Mouse (Mus musculus) hindbrain, embryonic 13.5 days (tissue): Measurements from ENCODE around the gene Carns1. TPM values are rescaled to one million over a fixed set of nuclear protein-coding genes. Genes with fewer than 3 reads are reported as not detected.
A peak's percentile ranks its signal among the peaks of the same experiment; 100 is the strongest.

Experiments
- ATAC-seq: fragments of 200-750 bp; cut with Nextera tagmentation; 2 replicates; pipeline ENCODE4 v1.8.0; 2017; ENCODE audit warnings: moderate TSS enrichment; ENCODE audit not compliant: low FRiP score
- H3K27ac ChIP-seq: fragments of 300-500 bp; sonication (generic); 2 replicates; pipeline ENCODE4 v1.5.1; 2015; ENCODE audit warnings: inconsistent platforms, mild to moderate bottlenecking, moderate library complexity
- H3K27me3 ChIP-seq: fragments of 300-500 bp; sonication (generic); 2 replicates; pipeline ENCODE4 v1.6.1; 2015; ENCODE audit warnings: mild to moderate bottlenecking, inconsistent platforms
- H3K36me3 ChIP-seq: fragments of 300-500 bp; sonication (generic); 2 replicates; pipeline ENCODE4 v1.6.1; 2015; ENCODE audit warnings: mild to moderate bottlenecking, inconsistent platforms
- H3K4me1 ChIP-seq: fragments of 300-500 bp; sonication (generic); replicated peaks from 2 replicates; pipeline ENCODE4 v1.6.1; 2015; ENCODE audit warnings: inconsistent platforms
- H3K4me2 ChIP-seq: fragments of 300-500 bp; sonication (generic); 2 replicates; pipeline ENCODE4 v1.6.1; 2015; ENCODE audit warnings: inconsistent platforms, mild to moderate bottlenecking, moderate library complexity
- H3K4me3 ChIP-seq: fragments of 300-500 bp; sonication (generic); 2 replicates; pipeline ENCODE4 v1.5.1; 2015; ENCODE audit warnings: mild to moderate bottlenecking, inconsistent platforms
- H3K9ac ChIP-seq: fragments of 300-500 bp; sonication (generic); 2 replicates; pipeline ENCODE4 v1.6.1; 2015; ENCODE audit warnings: mild to moderate bottlenecking, inconsistent platforms
- H3K9me3 ChIP-seq: fragments of 300-500 bp; sonication (generic); 2 replicates; pipeline ENCODE4 v1.6.1; 2016; ENCODE audit warnings: inconsistent platforms
- WGBS: fragments of 180-500 bp; shearing (Covaris S2); methylation state at CpG from one replicate; pipeline ENCODE4 v1.1.7; 2015; 5-methylcytosine and 5-hydroxymethylcytosine counted together
- polyA plus RNA-seq: library from polyadenylated mRNA; unstranded; fragments of >200 nt; fragmentation: Nextera tagmentation; extraction: Ambion mirVana; gene quantifications from 2 replicates; pipeline ENCODE4 v1.2.1, GENCODE M21; 2015

Gene Carns1
- polyA plus RNA-seq, 1 experiment from 2014 or later, result 5.6 TPM

- no peak within 1 kb of the TSS for H3K27ac ChIP-seq
Measured at GRCm38 (mm10) chr19:4214071-4214770, 38.9 kb upstream of the Carns1 start, which contains the start of the genes Clcf1 and AC109138.7. Clcf1 (plus strand) TSS chr19:4214238. AC109138.7 (plus strand) TSS chr19:4214357.

GRCm38 (mm10) chr19:4213524-4213974, 38.3 kb upstream of the Carns1 start:
- Histone ChIP-seq H3K4me1 (peaks cover 44% of the 10 kb centered on the region), H3K4me3 (no peak overlapping the region; the same call in 1 of the 2 replicates), H3K4me2 (peak overlapping the region; percentile 91), H3K27me3 (peaks cover 85% of the 10 kb centered on the region), H3K36me3 (no peaks in the 10 kb centered on the region), H3K9ac (peak overlapping the region; percentile 75; the same call in 1 of the 2 replicates), H3K27ac (no peak overlapping the region), H3K9me3 (no peaks in the 10 kb centered on the region)
- WGBS, result 3% methylated on average over 9 of the region's 9 CpGs
- no peak for ATAC-seq

More at GRCm38 (mm10) chr19:4214071-4214770, 38.9 kb upstream of the Carns1 start, which contains the start of the genes Clcf1 and AC109138.7:
- no peaks in the 10 kb centered on the region for H3K9me3 ChIP-seq
- peak within 1 kb of the TSS; percentile 54 for H3K4me3 ChIP-seq
- no peak; the same call in 1 of the 2 replicates for ATAC-seq
- H3K9ac ChIP-seq, result peak within 1 kb of the TSS; percentile 75
- H3K4me2 ChIP-seq, result peak within 1 kb of the TSS; percentile 91
- WGBS, result under 1% methylated on average over 47 of the region's 49 CpGs
- no peaks in the 10 kb centered on the region for H3K36me3 ChIP-seq
- H3K27me3 ChIP-seq, result peaks cover 86% of the 10 kb centered on the region
- peaks cover 44% of the 10 kb centered on the region for H3K4me1 ChIP-seq

GRCm38 (mm10) chr19:4211891-4212588, 36.8 kb upstream of the Carns1 start:
- no peak for ATAC-seq
- H3K27me3 ChIP-seq, result peaks cover 79% of the 10 kb centered on the region

DNA sequence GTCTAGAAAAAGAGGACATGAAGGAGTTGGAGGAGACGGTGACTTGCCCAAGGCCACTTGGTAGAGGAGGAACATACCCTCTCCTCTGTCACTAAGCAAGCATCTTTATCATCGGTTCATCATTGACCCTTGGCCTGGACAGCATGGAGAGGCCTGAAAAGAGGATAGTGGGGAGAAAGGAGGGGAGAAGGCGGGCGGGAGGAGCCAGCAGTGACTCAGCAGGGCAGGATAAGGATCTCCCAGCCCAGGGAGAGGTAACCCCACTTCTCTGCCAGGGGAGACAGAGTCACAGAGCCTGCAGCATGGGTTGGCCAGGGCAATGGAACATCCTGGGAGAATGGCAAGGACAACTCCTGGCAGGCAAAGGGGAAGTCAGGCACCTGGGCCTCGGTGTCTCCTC, 33.3 kb upstream of the Carns1 start:
- ATAC-seq, result no peak
- H3K36me3 ChIP-seq, result no peaks in the 10 kb centered on the region
- peaks cover 10% of the 10 kb centered on the region for H3K4me1 ChIP-seq
- H3K27ac ChIP-seq, result no peak overlapping the region
- H3K9me3 ChIP-seq, result no peaks in the 10 kb centered on the region
- H3K4me2 ChIP-seq, result no peak overlapping the region
- WGBS, result 80% methylated on average over 5 of the region's 5 CpGs
- no peak overlapping the region for H3K4me3 ChIP-seq
- H3K27me3 ChIP-seq, result peaks cover 74% of the 10 kb centered on the region
- no peak overlapping the region for H3K9ac ChIP-seq

More at GRCm38 (mm10) chr19:4211891-4212588, 36.8 kb upstream of the Carns1 start:
- H3K4me2 ChIP-seq, result no peak overlapping the region
- H3K9ac ChIP-seq, result no peak overlapping the region; the same call in 1 of the 2 replicates
- H3K27ac ChIP-seq, result no peak overlapping the region
- H3K36me3 ChIP-seq, result no peaks in the 10 kb centered on the region
- H3K4me3 ChIP-seq, result no peak overlapping the region
- H3K4me1 ChIP-seq, result peaks cover 42% of the 10 kb centered on the region
- no peaks in the 10 kb centered on the region for H3K9me3 ChIP-seq
- 21% methylated on average over 4 of the region's 4 CpGs for WGBS

DNA sequence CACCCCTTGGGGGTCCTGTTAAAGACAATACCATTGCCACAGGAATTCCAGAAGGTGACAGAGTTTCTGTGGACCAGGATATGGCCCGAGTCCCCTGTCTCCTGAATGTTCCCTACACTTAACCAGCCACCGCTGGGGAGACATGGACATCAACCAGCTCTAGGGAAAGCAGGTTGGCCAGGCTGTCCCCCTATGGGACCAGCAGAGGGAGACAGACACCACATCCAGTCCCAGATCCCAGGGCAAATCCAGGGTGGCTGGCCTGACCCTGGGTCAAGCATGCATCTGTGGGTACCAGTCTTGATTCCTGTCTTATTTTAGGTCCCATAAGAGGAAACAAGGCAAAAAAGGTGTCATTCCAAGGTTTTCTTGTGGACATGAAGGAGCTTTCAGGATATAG, 31.7 kb upstream of the Carns1 start:
- Histone ChIP-seq H3K4me2 (no peak overlapping the region), H3K27ac (no peak overlapping the region), H3K4me3 (no peak overlapping the region), H3K36me3 (no peaks in the 10 kb centered on the region), H3K27me3 (peaks cover 58% of the 10 kb centered on the region), H3K4me1 (peaks cover 7% of the 10 kb centered on the region), H3K9me3 (no peaks in the 10 kb centered on the region), H3K9ac (no peak overlapping the region)
- ATAC-seq, result 0 out of 2 replicates have a peak, but pooled peaks have one; percentile 30
- 0% methylated on average over 2 of the region's 2 CpGs for WGBS

- Histone ChIP-seq H3K9ac (no peak overlapping the region), H3K4me2 (no peak overlapping the region), H3K4me3 (no peak overlapping the region), H3K27me3 (peaks cover 43% of the 10 kb centered on the region), H3K9me3 (no peaks in the 10 kb centered on the region), H3K4me1 (peaks cover 23% of the 10 kb centered on the region), H3K36me3 (no peaks in the 10 kb centered on the region), H3K27ac (no peak overlapping the region)
- 69% methylated on average over 3 of the region's 4 CpGs for WGBS
- ATAC-seq, result no peak
Measured at GRCm38 (mm10) chr19:4204889-4205288, 29.6 kb upstream of the Carns1 start.

- no peaks in the 10 kb centered on the region for H3K9me3 ChIP-seq
- no peak for ATAC-seq
- no peak overlapping the region for H3K4me2 ChIP-seq
- H3K27ac ChIP-seq, result no peak overlapping the region; the same call in 1 of the 2 replicates
- peaks cover 23% of the 10 kb centered on the region for H3K4me1 ChIP-seq
- peaks cover 6% of the 10 kb centered on the region; the same call in 1 of the 2 replicates for H3K36me3 ChIP-seq
- peaks cover 41% of the 10 kb centered on the region for H3K27me3 ChIP-seq
- H3K4me3 ChIP-seq, result no peak overlapping the region
- 69% methylated on average over 13 of the region's 13 CpGs for WGBS
- peak overlapping the region; percentile 19; the same call in 1 of the 2 replicates for H3K9ac ChIP-seq
Measured at GRCm38 (mm10) chr19:4203604-4204326, 28.5 kb upstream of the Carns1 start.

- 78% methylated on average over 3 of the region's 3 CpGs for WGBS
- peaks cover 35% of the 10 kb centered on the region for H3K27me3 ChIP-seq
Measured at GRCm38 (mm10) chr19:4203148-4203547, 27.9 kb upstream of the Carns1 start.

DNA sequence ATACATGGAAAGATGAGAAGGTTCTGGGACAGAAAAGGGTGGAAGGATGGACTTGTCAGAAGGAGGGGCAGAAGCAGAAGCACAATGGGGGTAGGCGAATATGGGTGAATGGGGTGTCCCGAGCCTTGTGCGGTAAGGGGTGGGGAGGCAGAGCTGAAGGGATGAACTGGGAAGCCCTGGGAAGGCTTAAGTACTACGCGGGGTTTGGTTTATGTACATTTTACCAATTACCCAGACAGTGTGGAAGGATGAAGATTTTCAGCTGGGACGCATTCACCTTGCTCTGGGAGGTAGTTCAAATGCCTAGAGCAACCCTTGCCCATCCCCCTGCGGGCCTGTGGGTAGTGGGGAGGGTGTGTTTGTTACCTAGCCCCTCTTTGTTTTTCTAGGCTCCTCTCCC, 26.9 kb upstream of the Carns1 start:
- H3K4me3 ChIP-seq, result peak overlapping the region; percentile 64
- H3K36me3 ChIP-seq, result peaks cover 21% of the 10 kb centered on the region
- ATAC-seq, result peak; percentile 21; the same call in 1 of the 2 replicates
- H3K27ac ChIP-seq, result no peak overlapping the region
- peak overlapping the region; percentile 80 for H3K9ac ChIP-seq
- 28% methylated on average over 7 of the region's 7 CpGs for WGBS
- H3K4me2 ChIP-seq, result peak overlapping the region; percentile 94
- peaks cover 23% of the 10 kb centered on the region for H3K4me1 ChIP-seq
- H3K27me3 ChIP-seq, result peaks cover 30% of the 10 kb centered on the region
- no peaks in the 10 kb centered on the region for H3K9me3 ChIP-seq

More at GRCm38 (mm10) chr19:4203148-4203547, 27.9 kb upstream of the Carns1 start:
- no peak for ATAC-seq
- Histone ChIP-seq H3K4me1 (peaks cover 23% of the 10 kb centered on the region), H3K9me3 (no peaks in the 10 kb centered on the region), H3K4me2 (0 out of 2 replicates have a peak overlapping the region, but pooled peaks have one; percentile 94), H3K4me3 (no peak overlapping the region), H3K36me3 (peaks cover 12% of the 10 kb centered on the region), H3K27ac (no peak overlapping the region), H3K9ac (no peak overlapping the region)

DNA sequence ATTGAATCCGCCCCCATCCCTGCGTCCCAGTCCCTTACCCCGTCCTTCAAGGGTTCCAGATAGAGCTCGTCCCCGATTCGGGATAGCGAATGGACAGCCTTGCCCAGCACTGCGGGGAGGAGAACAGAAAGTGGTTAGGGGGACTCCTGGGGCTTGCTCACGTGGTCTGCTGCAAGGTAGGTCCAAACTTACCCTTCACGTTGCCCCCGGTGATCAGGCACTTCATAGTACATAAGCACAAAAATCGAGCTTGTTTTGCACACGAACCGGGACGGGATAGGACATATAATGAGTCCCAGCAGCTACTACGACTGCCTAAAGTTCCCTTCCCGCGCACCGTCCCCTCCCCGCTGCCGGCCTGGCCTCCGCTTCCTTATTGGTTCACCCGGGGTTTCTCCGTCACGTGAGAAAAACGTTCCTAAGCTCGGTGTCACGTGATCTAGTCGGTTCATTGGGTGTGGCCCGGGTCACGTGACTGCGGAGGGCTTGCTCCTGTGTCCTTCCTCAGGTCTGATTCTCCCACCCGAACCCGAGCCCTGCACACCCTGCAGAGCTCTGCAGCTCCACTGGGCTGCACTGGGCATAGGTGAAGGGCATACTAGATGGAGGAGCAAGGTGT, 26.1 kb upstream of the Carns1 start, which contains the start of gene Rad9a:
Gene Rad9a, minus strand, starts transcription at position 372 of the 619 bp plus-strand sequence.
- H3K9ac ChIP-seq, result peak within 1 kb of the TSS; percentile 84
- no peaks in the 10 kb centered on the region for H3K9me3 ChIP-seq
- ATAC-seq, result peak; percentile 82
- under 1% methylated on average over 34 of the region's 34 CpGs for WGBS
- H3K36me3 ChIP-seq, result peaks cover 28% of the 10 kb centered on the region
- H3K4me1 ChIP-seq, result peaks cover 23% of the 10 kb centered on the region
- peak within 1 kb of the TSS; percentile 64 for H3K4me3 ChIP-seq
- peak within 1 kb of the TSS; percentile 56 for H3K27ac ChIP-seq
- H3K4me2 ChIP-seq, result peak within 1 kb of the TSS; percentile 94
- H3K27me3 ChIP-seq, result peaks cover 24% of the 10 kb centered on the region

GRCm38 (mm10) chr19:4197180-4197579, 21.9 kb upstream of the Carns1 start:
- Histone ChIP-seq H3K4me1 (peaks cover 44% of the 10 kb centered on the region), H3K27me3 (no peaks in the 10 kb centered on the region), H3K27ac (no peak overlapping the region), H3K36me3 (peaks cover 62% of the 10 kb centered on the region), H3K9ac (no peak overlapping the region), H3K4me2 (no peak overlapping the region), H3K9me3 (no peaks in the 10 kb centered on the region), H3K4me3 (no peak overlapping the region)
- ATAC-seq, result no peak
- WGBS, result 72% methylated on average over 3 of the region's 3 CpGs
